Mouse (Mus musculus): ENCODE data around the gene Kif16b. TPM values are rescaled to one million over a fixed set of nuclear protein-coding genes. Genes with fewer than 3 reads are reported as not detected.

Kif16b gene
- polyA plus RNA-seq (2012; ENCODE audit: low replicate concordance) = 3.0 and 4.4 TPM in 2 replicates

DNA sequence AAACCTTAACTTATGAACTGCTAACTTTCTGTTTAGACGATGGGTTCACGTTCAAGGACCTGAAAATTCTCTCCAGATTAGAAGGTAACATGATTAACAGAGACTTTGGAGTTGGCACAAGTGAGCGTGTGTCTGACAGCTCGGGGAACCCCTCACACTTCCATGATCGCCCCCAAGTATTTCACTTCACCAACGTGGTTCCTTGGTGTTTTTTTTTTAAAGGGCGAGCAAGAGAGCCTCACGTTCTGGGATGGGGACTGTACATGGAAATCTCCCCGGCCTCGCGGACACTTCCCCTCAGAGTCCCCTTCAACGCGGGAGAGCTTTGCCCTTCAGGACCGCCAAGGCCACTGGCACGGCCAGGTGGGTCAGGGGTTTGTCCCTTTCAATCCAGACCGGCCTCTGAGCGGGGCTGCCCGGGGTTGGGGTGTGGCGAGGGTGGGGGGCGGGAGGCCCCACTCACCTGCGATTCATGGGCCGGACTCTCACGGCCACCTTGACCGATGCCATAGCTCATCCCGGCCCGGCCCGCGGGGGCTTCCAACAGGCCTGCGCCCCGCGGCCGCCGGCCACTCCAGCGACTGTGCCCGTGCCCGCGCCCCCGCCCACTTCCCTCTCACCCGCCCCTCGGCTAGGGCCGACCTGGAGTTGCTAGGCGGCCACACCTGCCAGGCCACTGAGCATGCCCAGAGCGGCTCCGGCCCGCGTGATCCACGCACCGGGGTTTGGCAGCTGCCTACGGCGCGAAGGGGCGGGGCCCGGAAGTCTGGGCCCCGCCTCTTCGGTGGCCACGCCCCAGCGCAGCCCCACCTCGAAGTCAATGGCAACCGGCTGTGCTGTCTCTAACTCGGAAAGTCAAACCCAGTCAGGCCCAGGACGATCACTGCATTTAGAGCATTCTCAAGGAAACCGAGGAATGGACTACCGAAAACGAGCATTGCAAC lies at the start of gene Kif16b:
Gene Kif16b, minus strand, starts transcription at position 670 of the 944 bp plus-strand sequence.

Other genes with a start within 250 kb of the Kif16b start
- 0.71 and 4.8 TPM in 2 replicates for gene Snrpb2, start 161.5 kb upstream of the Kif16b start, polyA plus RNA-seq (2012; ENCODE audit: low replicate concordance)
- not detected in 2 replicates for gene Otor, start 176.9 kb upstream of the Kif16b start, polyA plus RNA-seq (2012; ENCODE audit: low replicate concordance)

All from hematopoietic multipotent progenitor cell, adult 10-12 weeks (in vitro differentiated cells).